Mouse (Mus musculus) limb, embryonic 10.5 days (tissue): ENCODE measurements around the gene Slc31a1. TPM values are rescaled to one million over a fixed set of nuclear protein-coding genes. Genes with fewer than 3 reads are reported as not detected.

Experiments used
- DNase-seq: peaks from one replicate; pipeline ENCODE4 v3.0.0-alpha.2; 2017; ENCODE audit warnings: low spot score
- H3K27ac ChIP-seq: fragments of 300-500 bp; sonication (generic); 2 replicates; pipeline ENCODE4 v1.5.1; 2016; ENCODE audit warnings: mild to moderate bottlenecking
- H3K27me3 ChIP-seq: fragments of 300-500 bp; sonication (generic); 2 replicates; pipeline ENCODE4 v1.6.1; 2016; ENCODE audit warnings: low read depth, mild to moderate bottlenecking; ENCODE audit not compliant: poor library complexity, severe bottlenecking
- H3K36me3 ChIP-seq: fragments of 300-500 bp; sonication (generic); 2 replicates; pipeline ENCODE4 v1.6.1; 2016; ENCODE audit warnings: mild to moderate bottlenecking, moderate library complexity
- H3K4me1 ChIP-seq: fragments of 300-500 bp; sonication (generic); 2 replicates; pipeline ENCODE4 v1.6.1; 2016
- H3K4me3 ChIP-seq: fragments of 300-500 bp; sonication (generic); 2 replicates; pipeline ENCODE4 v1.5.1; 2016; ENCODE audit warnings: mild to moderate bottlenecking, moderate library complexity
- H3K9me3 ChIP-seq: fragments of 300-500 bp; sonication (generic); replicated peaks from 2 replicates; pipeline ENCODE4 v1.6.1; 2016; ENCODE audit warnings: mild to moderate bottlenecking
- WGBS: fragments of 180-500 bp; shearing (Covaris S2); methylation state at CpG from one replicate; pipeline ENCODE4 v1.1.7; 2016; 5-methylcytosine and 5-hydroxymethylcytosine counted together
- polyA plus RNA-seq: library from polyadenylated mRNA; unstranded; fragments of >200 nt; fragmentation: Nextera tagmentation; extraction: Ambion mirVana; gene quantifications from 2 replicates; pipeline ENCODE4 v1.2.1, GENCODE M21; 2016

The Slc31a1 gene
- polyA plus RNA-seq, 1 experiment from 2014 or later, result 48.7 TPM

GRCm38 (mm10) chr4:62393459-62393858 is 32.9 kb downstream of the Slc31a1 start:
- H3K36me3 ChIP-seq, result peaks cover 91% of the 10 kb centered on the region
- no peaks in the 10 kb centered on the region for H3K27me3 ChIP-seq
- DNase-seq, result no peak
- no peak overlapping the region for H3K27ac ChIP-seq
- 78% methylated on average over 6 of the region's 6 CpGs for WGBS
- no peak overlapping the region for H3K4me3 ChIP-seq
- H3K4me1 ChIP-seq, result no peaks in the 10 kb centered on the region
- H3K9me3 ChIP-seq, result no peaks in the 10 kb centered on the region

DNA sequence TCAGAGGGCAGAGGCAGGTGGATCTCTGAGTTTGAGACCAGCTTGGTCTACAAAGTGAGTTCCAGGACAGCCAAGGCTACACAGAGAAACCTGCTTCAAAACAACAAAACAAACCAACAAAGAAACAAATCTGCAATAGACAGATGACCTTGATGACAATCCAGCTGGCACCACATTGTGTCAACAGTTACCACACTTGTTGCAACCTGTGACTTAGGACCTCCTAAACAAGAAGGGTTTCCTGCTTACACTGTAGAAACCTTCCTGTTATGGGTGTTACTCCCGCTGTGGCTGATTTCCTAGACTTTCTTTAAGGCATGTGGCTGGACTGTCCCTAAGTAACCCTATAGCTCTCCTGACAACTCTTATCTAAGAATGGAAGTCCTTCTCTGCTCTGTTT is 35.3 kb downstream of the Slc31a1 start:
- H3K27ac ChIP-seq, result no peak overlapping the region
- no peaks in the 10 kb centered on the region for H3K9me3 ChIP-seq
- H3K4me1 ChIP-seq, result no peaks in the 10 kb centered on the region
- no peak overlapping the region for H3K4me3 ChIP-seq
- WGBS, result 91% methylated on average over 1 of the region's 1 CpGs
- peaks cover 91% of the 10 kb centered on the region for H3K36me3 ChIP-seq
- DNase-seq, result no peak
- H3K27me3 ChIP-seq, result no peaks in the 10 kb centered on the region

DNA sequence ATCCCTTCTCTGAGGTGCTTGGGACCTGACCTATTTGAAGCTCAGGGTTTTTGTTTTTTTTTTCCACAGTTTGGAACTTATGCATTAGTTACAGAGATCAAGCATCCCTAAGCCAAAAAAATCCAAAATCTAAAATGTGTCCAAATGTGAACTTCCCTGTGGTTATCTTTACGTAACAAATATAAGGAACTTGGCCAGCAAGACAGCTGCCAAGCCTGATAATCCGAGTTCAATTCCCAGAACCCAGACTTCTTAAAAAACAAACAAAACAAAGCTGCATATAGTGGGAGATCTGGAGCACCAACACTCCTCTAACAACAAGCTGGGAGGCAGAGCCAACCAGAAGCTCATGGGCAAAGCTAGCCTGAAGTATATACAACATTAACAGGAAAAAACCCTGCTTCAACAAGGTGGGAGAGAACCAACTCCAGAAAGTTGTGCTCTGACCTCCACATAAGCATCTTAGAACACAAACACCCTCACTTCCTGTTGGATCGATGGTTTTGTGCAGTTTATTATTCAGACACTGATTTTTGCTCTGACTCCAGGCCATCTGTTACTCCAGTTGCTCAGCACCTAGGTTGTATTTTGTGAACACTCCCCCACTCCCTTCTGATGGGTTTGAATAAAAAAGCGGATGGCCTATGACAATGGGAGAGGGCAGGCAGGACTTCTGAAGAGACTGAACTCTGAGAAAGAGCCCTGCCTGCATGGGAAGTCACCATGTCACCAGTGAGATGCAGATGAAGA is 37.3 kb downstream of the Slc31a1 start:
- no peak for DNase-seq
- Histone ChIP-seq H3K4me3 (no peak overlapping the region), H3K9me3 (no peaks in the 10 kb centered on the region), H3K27ac (no peak overlapping the region), H3K4me1 (no peaks in the 10 kb centered on the region), H3K36me3 (peaks cover 91% of the 10 kb centered on the region), H3K27me3 (no peaks in the 10 kb centered on the region)
- 94% methylated on average over 4 of the region's 4 CpGs for WGBS

- no peaks in the 10 kb centered on the region for H3K27me3 ChIP-seq
- peaks cover 95% of the 10 kb centered on the region for H3K36me3 ChIP-seq
- DNase-seq, result no peak
- no peak overlapping the region for H3K27ac ChIP-seq
- no peaks in the 10 kb centered on the region for H3K9me3 ChIP-seq
- no peak overlapping the region for H3K4me3 ChIP-seq
- 94% methylated on average over 3 of the region's 3 CpGs for WGBS
- H3K4me1 ChIP-seq, result no peaks in the 10 kb centered on the region
Observed at GRCm38 (mm10) chr4:62398956-62399355, 38.4 kb downstream of the Slc31a1 start.

GRCm38 (mm10) chr4:62406133-62406532 is 45.6 kb downstream of the Slc31a1 start:
- DNase-seq, result no peak
- Histone ChIP-seq H3K4me1 (peaks cover 26% of the 10 kb centered on the region), H3K27ac (no peak overlapping the region), H3K4me3 (no peak overlapping the region), H3K27me3 (no peaks in the 10 kb centered on the region), H3K9me3 (no peaks in the 10 kb centered on the region), H3K36me3 (peaks cover 58% of the 10 kb centered on the region)
- 87% methylated on average over 4 of the region's 4 CpGs for WGBS

- WGBS, result under 1% methylated on average over 35 of the region's 35 CpGs
- H3K4me3 ChIP-seq, result peak overlapping the region; percentile 68
- peak overlapping the region; percentile 94 for H3K27ac ChIP-seq
- peaks cover 58% of the 10 kb centered on the region for H3K36me3 ChIP-seq
- H3K9me3 ChIP-seq, result no peaks in the 10 kb centered on the region
- DNase-seq, result peak; percentile 73
- no peaks in the 10 kb centered on the region for H3K27me3 ChIP-seq
- peaks cover 26% of the 10 kb centered on the region for H3K4me1 ChIP-seq
Observed at GRCm38 (mm10) chr4:62407730-62408582, 47.4 kb downstream of the Slc31a1 start.

DNA sequence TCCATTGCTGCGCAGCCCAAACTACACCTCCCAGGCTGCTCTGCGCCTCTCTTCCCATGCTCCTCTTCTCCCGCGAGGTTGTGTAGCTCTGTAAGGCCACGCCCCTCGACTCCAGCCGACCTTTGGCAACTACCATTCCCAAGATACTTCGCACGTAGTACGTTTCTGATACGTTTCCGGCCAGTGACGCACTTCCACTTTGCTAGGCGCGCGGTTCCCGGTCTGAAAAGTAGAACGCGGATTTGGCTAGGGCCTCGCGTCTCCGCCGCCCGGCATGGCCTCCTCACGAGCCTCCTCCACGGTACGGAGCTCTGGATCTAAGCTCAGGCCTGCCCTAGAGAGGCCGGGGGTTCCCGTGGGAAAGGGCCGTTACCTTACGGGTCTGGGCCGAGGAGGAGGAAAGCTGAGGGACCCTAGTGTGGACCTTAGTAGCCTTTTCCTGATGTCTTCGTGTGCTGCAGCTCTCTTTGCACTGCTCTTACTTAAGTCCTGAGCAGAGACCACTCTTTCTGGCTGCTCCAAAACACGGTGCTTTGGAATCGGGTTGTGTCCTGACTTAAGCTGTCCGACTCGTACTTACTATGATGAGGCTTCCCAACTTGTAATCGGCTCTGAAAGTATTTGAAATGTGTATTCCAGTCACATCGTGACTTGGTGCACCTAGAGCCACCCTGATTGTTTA is 48.2 kb downstream of the Slc31a1 start, which contains the start of the genes Cdc26 and Prpf4:
TSS of gene Cdc26 (minus strand) at position 42 of the 682 bp plus-strand sequence.
TSS of gene Prpf4 (plus strand) at position 197 of the 682 bp plus-strand sequence.
- under 1% methylated on average over 39 of the region's 39 CpGs for WGBS
- DNase-seq, result peak; percentile 95
- H3K27me3 ChIP-seq, result no peaks in the 10 kb centered on the region
- H3K27ac ChIP-seq, result peak within 1 kb of the TSS; percentile 94
- no peaks in the 10 kb centered on the region for H3K9me3 ChIP-seq
- H3K4me1 ChIP-seq, result peaks cover 26% of the 10 kb centered on the region
- H3K36me3 ChIP-seq, result peaks cover 58% of the 10 kb centered on the region
- peak within 1 kb of the TSS; percentile 68 for H3K4me3 ChIP-seq

- peaks cover 58% of the 10 kb centered on the region for H3K36me3 ChIP-seq
- 46% methylated on average over 6 of the region's 6 CpGs for WGBS
- H3K9me3 ChIP-seq, result no peaks in the 10 kb centered on the region
- peak overlapping the region; percentile 94 for H3K27ac ChIP-seq
- peak overlapping the region; percentile 68 for H3K4me3 ChIP-seq
- no peak for DNase-seq
- no peaks in the 10 kb centered on the region for H3K27me3 ChIP-seq
- peaks cover 24% of the 10 kb centered on the region for H3K4me1 ChIP-seq
Observed at GRCm38 (mm10) chr4:62409615-62410014, 49.1 kb downstream of the Slc31a1 start.

GRCm38 (mm10) chr4:62410325-62410724 is 49.8 kb downstream of the Slc31a1 start:
- WGBS, result 91% methylated on average over 2 of the region's 2 CpGs

DNA sequence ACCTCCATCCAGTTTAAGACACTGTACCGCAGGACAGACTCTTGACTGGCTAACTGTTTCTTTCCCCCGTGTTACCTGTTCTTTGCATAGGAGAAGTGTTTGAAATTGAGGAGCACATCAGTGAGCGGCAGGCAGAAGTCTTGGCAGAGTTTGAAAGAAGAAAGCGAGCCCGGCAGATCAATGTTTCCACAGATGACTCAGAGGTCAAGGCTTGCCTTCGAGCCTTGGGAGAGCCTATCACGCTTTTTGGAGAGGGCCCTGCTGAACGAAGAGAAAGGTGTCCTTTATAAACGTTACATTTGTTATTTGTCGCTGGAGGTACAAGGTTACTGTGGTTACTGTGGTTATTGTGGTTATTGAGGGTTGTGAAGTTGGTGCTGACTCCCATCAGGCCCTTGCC is 51.1 kb downstream of the Slc31a1 start:
- H3K4me3 ChIP-seq, result no peak overlapping the region
- WGBS, result 94% methylated on average over 10 of the region's 10 CpGs
- no peaks in the 10 kb centered on the region for H3K9me3 ChIP-seq
- DNase-seq, result no peak
- no peaks in the 10 kb centered on the region for H3K27me3 ChIP-seq
- H3K36me3 ChIP-seq, result peaks cover 61% of the 10 kb centered on the region
- H3K4me1 ChIP-seq, result peaks cover 14% of the 10 kb centered on the region
- no peak overlapping the region for H3K27ac ChIP-seq

More at GRCm38 (mm10) chr4:62410325-62410724, 49.8 kb downstream of the Slc31a1 start:
- no peaks in the 10 kb centered on the region for H3K27me3 ChIP-seq
- no peaks in the 10 kb centered on the region for H3K9me3 ChIP-seq
- H3K4me1 ChIP-seq, result peaks cover 23% of the 10 kb centered on the region
- peaks cover 58% of the 10 kb centered on the region for H3K36me3 ChIP-seq
- DNase-seq, result no peak
- H3K27ac ChIP-seq, result no peak overlapping the region
- peak overlapping the region; percentile 68 for H3K4me3 ChIP-seq

DNA sequence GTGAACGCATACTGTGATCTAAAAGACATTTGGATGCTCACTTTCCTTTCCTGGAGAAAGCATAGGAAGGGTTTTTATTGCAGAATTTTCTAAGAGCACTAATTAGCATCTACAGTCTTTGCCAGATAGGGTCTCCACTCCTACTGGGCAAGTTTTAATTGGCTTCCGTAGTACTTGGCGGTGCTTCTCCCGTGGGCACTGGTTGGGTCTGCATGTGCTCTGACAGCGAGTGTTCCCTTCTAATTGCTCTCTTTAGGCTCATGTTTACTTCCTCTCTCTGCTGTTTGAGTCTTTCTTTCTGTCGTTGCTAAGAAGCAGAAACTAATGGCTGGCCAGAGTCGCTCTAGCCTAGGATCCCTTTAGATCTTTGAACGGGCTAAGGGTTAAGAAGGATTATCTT is 57.9 kb downstream of the Slc31a1 start:
- no peak for DNase-seq
- no peak overlapping the region for H3K4me3 ChIP-seq
- no peak overlapping the region for H3K27ac ChIP-seq
- H3K27me3 ChIP-seq, result no peaks in the 10 kb centered on the region
- H3K36me3 ChIP-seq, result peaks cover 100% of the 10 kb centered on the region
- H3K4me1 ChIP-seq, result no peaks in the 10 kb centered on the region
- no peaks in the 10 kb centered on the region for H3K9me3 ChIP-seq
- 92% methylated on average over 8 of the region's 8 CpGs for WGBS

DNA sequence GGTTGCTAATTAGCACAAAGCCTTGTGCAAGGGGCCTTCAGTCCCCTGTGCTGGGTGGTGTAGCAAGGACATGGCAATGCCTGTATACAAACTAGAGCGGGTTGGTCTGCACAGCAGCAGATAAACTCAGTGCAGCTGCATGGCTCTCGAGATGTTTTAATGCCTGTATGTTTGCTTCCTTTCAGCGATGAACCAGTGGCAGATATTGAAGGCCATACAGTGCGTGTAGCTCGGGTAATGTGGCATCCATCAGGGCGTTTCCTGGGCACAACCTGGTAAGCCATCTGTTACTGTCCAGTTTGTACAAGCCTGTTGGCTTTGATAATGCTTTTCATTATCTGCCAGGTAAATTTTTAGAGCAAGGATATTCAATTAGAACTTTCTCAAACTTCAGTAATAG is 58.6 kb downstream of the Slc31a1 start:
- H3K27me3 ChIP-seq, result no peaks in the 10 kb centered on the region
- H3K4me1 ChIP-seq, result no peaks in the 10 kb centered on the region
- H3K4me3 ChIP-seq, result no peak overlapping the region
- no peaks in the 10 kb centered on the region for H3K9me3 ChIP-seq
- H3K36me3 ChIP-seq, result peaks cover 100% of the 10 kb centered on the region
- no peak overlapping the region for H3K27ac ChIP-seq
- 94% methylated on average over 6 of the region's 6 CpGs for WGBS
- no peak for DNase-seq
